Mouse (Mus musculus) CH12.LX (cell line): ENCODE results near the gene Plppr5. TPM values are rescaled to one million over a fixed set of nuclear protein-coding genes. Genes with fewer than 3 reads are reported as not detected.
A peak's percentile ranks its signal among the peaks of the same experiment; 100 is the strongest.

Experiments used
- DNase-seq: peaks from one replicate; pipeline ENCODE4 v3.0.0-alpha.2; 2013; ENCODE audit errors: extremely low read depth
- H3K27ac ChIP-seq: 2 replicates; pipeline ENCODE4 v1.5.1; 2012; ENCODE audit warnings: low read depth, mild to moderate bottlenecking, control low read depth, moderate library complexity; ENCODE audit not compliant: insufficient read depth
- H3K27me3 ChIP-seq: replicated peaks from 2 replicates; pipeline ENCODE3; 2012; ENCODE audit warnings: inconsistent platforms
- H3K36me3 ChIP-seq, 2 experiments: replicated peaks in 1 of 2; 2 replicates each; pipeline versions ENCODE3 to v1.6.1; 2012; ENCODE audit warnings: inconsistent platforms in 1 of 2, low read length in 1 of 2, mild to moderate bottlenecking in 1 of 2, mixed read lengths in 1 of 2, moderate library complexity in 1 of 2; ENCODE audit not compliant: control insufficient read depth in 1 of 2, insufficient read depth in 1 of 2
- H3K4me1 ChIP-seq, 2 experiments: 2 replicates each; pipeline ENCODE4 v1.6.1; 2012; ENCODE audit warnings: inconsistent platforms in 1 of 2, moderate library complexity in 1 of 2; ENCODE audit not compliant: insufficient read depth in 2 of 2, control insufficient read depth in 1 of 2
- H3K4me2 ChIP-seq: 2 replicates; pipeline ENCODE4 v1.6.1; 2012; ENCODE audit warnings: low read depth, mild to moderate bottlenecking, control low read depth; ENCODE audit not compliant: poor library complexity, insufficient read depth, severe bottlenecking
- H3K4me3 ChIP-seq, 3 experiments: fragments of 150-350 bp in 1 of 3; sonication (generic) in 1 of 3; replicated peaks in 1 of 3; 2 replicates each; pipeline versions ENCODE3 to v1.5.1; 2011 to 2012; ENCODE audit warnings: low read depth in 2 of 3, low read length in 2 of 3, mild to moderate bottlenecking in 2 of 3, moderate library complexity in 2 of 3, control low read depth in 1 of 3, improper control_type of control experiment in 1 of 3, inconsistent platforms in 1 of 3, mixed read lengths in 1 of 3; ENCODE audit not compliant: poor library complexity in 1 of 3
- H3K79me2 ChIP-seq: replicated peaks from 2 replicates; pipeline ENCODE4 v1.6.1; 2012; ENCODE audit warnings: mild to moderate bottlenecking, moderate library complexity; ENCODE audit not compliant: control insufficient read depth, poor library complexity, insufficient read depth, severe bottlenecking; ENCODE audit errors: extremely low read depth
- H3K9ac ChIP-seq: 2 replicates; pipeline ENCODE4 v1.6.1; 2012; ENCODE audit warnings: low read depth, mild to moderate bottlenecking, control low read depth, moderate library complexity; ENCODE audit not compliant: insufficient read depth
- H3K9me3 ChIP-seq: replicated peaks from 2 replicates; pipeline ENCODE3; 2012; ENCODE audit warnings: low read length, inconsistent platforms, mixed read lengths
- BHLHE40 ChIP-seq: IDR thresholded peaks from 2 replicates; pipeline ENCODE4 v1.6.1; 2011; ENCODE audit warnings: mild to moderate bottlenecking, low read depth, low read length, improper control_type of control experiment
- CHD2 ChIP-seq: IDR thresholded peaks from 2 replicates; pipeline ENCODE4 v1.6.1; 2011; ENCODE audit warnings: low read length, improper control_type of control experiment
- CTCF ChIP-seq, 2 experiments: IDR thresholded peaks in 1 of 2; conservative IDR thresholded peaks in 1 of 2; 2 replicates each; pipeline ENCODE4 v1.5.1; 2011 to 2012; ENCODE audit warnings: low read depth in 2 of 2, low read length in 2 of 2, improper control_type of control experiment in 1 of 2, inconsistent platforms in 1 of 2, mild to moderate bottlenecking in 1 of 2, moderate library complexity in 1 of 2
- E2F4 ChIP-seq: IDR thresholded peaks from 2 replicates; pipeline ENCODE4 v1.6.1; 2011; ENCODE audit warnings: low read depth, low read length, improper control_type of control experiment; ENCODE audit not compliant: insufficient replicate concordance
- EP300 ChIP-seq: IDR thresholded peaks from 2 replicates; pipeline ENCODE4 v1.6.1; 2011; ENCODE audit warnings: low read length, improper control_type of control experiment
- ETS1 ChIP-seq: conservative IDR thresholded peaks from 2 replicates; pipeline ENCODE4 v1.6.1; 2012; ENCODE audit warnings: low read depth, mild to moderate bottlenecking, inconsistent platforms, low read length, improper control_type of control experiment, moderate library complexity
- GABPA ChIP-seq: IDR thresholded peaks from 2 replicates; pipeline ENCODE4 v1.6.1; 2012; ENCODE audit warnings: low read depth, low read length, improper control_type of control experiment, inconsistent platforms; ENCODE audit not compliant: insufficient replicate concordance
- KAT2A ChIP-seq: IDR thresholded peaks from 2 replicates; pipeline ENCODE4 v1.6.1; 2012; ENCODE audit warnings: low read length, improper control_type of control experiment, inconsistent platforms; ENCODE audit not compliant: insufficient replicate concordance
- MEF2A ChIP-seq: IDR thresholded peaks from 2 replicates; pipeline ENCODE4 v1.6.1; 2014; ENCODE audit warnings: low read depth, mild to moderate bottlenecking, inconsistent platforms, low read length, improper control_type of control experiment, borderline replicate concordance
- MYC ChIP-seq: IDR thresholded peaks from 2 replicates; pipeline ENCODE4 v1.6.1; 2011; ENCODE audit warnings: low read depth, mild to moderate bottlenecking, improper control_type of control experiment, low read length
- NELFE ChIP-seq: IDR thresholded peaks from 2 replicates; pipeline ENCODE4 v1.6.1; 2011; ENCODE audit warnings: low read depth, low read length, improper control_type of control experiment
- RAD21 ChIP-seq: IDR thresholded peaks from 2 replicates; pipeline ENCODE4 v1.6.1; 2011; ENCODE audit warnings: low read depth, mild to moderate bottlenecking, low read length, improper control_type of control experiment, moderate library complexity
- RCOR1 ChIP-seq: conservative IDR thresholded peaks from 2 replicates; pipeline ENCODE4 v1.6.1; 2012; ENCODE audit warnings: low read depth, mild to moderate bottlenecking, inconsistent platforms, low read length, improper control_type of control experiment
- SIN3A ChIP-seq: IDR thresholded peaks from 2 replicates; pipeline ENCODE4 v1.6.1; 2012; ENCODE audit warnings: low read length, improper control_type of control experiment, inconsistent platforms
- SMC3 ChIP-seq: IDR thresholded peaks from 2 replicates; pipeline ENCODE4 v1.6.1; 2011; ENCODE audit warnings: low read depth, low read length, improper control_type of control experiment
- TBP ChIP-seq: conservative IDR thresholded peaks from 2 replicates; pipeline ENCODE4 v1.6.1; 2011; ENCODE audit warnings: low read depth, low read length, improper control_type of control experiment
- TCF12 ChIP-seq: IDR thresholded peaks from 2 replicates; pipeline ENCODE4 v1.6.1; 2014; ENCODE audit warnings: low read depth, mild to moderate bottlenecking, inconsistent platforms, low read length, improper control_type of control experiment
- UBTF ChIP-seq: IDR thresholded peaks from 2 replicates; pipeline ENCODE4 v1.6.1; 2012; ENCODE audit warnings: low read depth, mild to moderate bottlenecking, inconsistent platforms, low read length, improper control_type of control experiment, moderate library complexity
- ZNF384 ChIP-seq: IDR thresholded peaks from 2 replicates; pipeline ENCODE4 v1.6.1; 2012; ENCODE audit warnings: low read depth, low read length, improper control_type of control experiment, inconsistent platforms
- dilution Hi-C: fragments of 300-500 bp; cut with MboI; formaldehyde crosslinking; loops from 2 replicates; pipeline ENCODE4 v1.14.3; 2020; ENCODE audit warnings: low sequenced_read_pairs; ENCODE audit not compliant: extremely low pct_unique_long_range_greater_than_20kb, extremely low pct_ligation_motif_present
- in situ Hi-C: fragments of 300-500 bp; cut with MboI; formaldehyde crosslinking; loops from 3 replicates; pipeline ENCODE4 v1.14.3; 2019; ENCODE audit warnings: low sequenced_read_pairs, low pct_ligation_motif_present, low pct_unique_long_range_greater_than_20kb, mixed read lengths
- polyA plus RNA-seq: library from polyadenylated mRNA; unstranded; fragments of >175 nt; gene quantifications from 2 replicates; pipeline ENCODE4 v1.2.1, GENCODE M21; 2012; ENCODE audit warnings: low read depth; ENCODE audit not compliant: insufficient read length
- total RNA-seq, 2 experiments: library from RNA; depleted of rRNA; stranded (reverse); fragments of 300-350 nt in 1 of 2; fragments of >200 nt in 1 of 2; gene quantifications; 2 replicates each; pipeline ENCODE4 v1.2.3; 2012 to 2014

Gene Plppr5
- total and polyA plus RNA-seq, 3 experiments, result not detected

- Histone ChIP-seq H3K4me3 (no peak overlapping the region), H3K27me3 (no peaks in the 10 kb centered on the region), H3K36me3 (no peaks in the 10 kb centered on the region), H3K4me1 (no peaks in the 10 kb centered on the region), H3K4me2 (no peak overlapping the region), H3K79me2 (no peaks in the 10 kb centered on the region), H3K9me3 (no peaks in the 10 kb centered on the region), H3K27ac (no peak overlapping the region), H3K9ac (no peak overlapping the region)
- peak; percentile 44 for DNase-seq
- TF ChIP-seq E2F4 (no peak), CTCF (conservative IDR thresholded peaks at IDR 0.05 in 1 of 2, IDR thresholded peaks at IDR 0.05 in 1 of 2; ENCODE audit: low read depth in 2 of 2, low read length in 2 of 2) (peak in 1 of 2 experiments; percentile 57; a peak in 2 of 4 replicates), GABPA (no peak), SMC3 (peak; percentile 40), BHLHE40 (no peak), UBTF (no peak), EP300 (no peak), RAD21 (peak; percentile 43), RCOR1 (no peak)
- in situ Hi-C loops (no loop called here), dilution Hi-C loops (no loop called here)
Measured at GRCm38 (mm10) chr3:117728136-117728535, 153.5 kb downstream of the Plppr5 start.

- in situ Hi-C loops (no loop called here), dilution Hi-C loops (no loop called here)
- Histone ChIP-seq H3K9me3 (no peaks in the 10 kb centered on the region), H3K27me3 (no peaks in the 10 kb centered on the region), H3K4me3 (no peak overlapping the region), H3K36me3 (no peaks in the 10 kb centered on the region), H3K4me1 (no peaks in the 10 kb centered on the region), H3K4me2 (no peak overlapping the region), H3K27ac (no peak overlapping the region), H3K79me2 (no peaks in the 10 kb centered on the region)
- DNase-seq, result no peak
- TF ChIP-seq KAT2A, result no peak
- no peak for TF ChIP-seq SIN3A
- no peak for TF ChIP-seq MYC
- no peak for TF ChIP-seq UBTF
- no peak for TF ChIP-seq ZNF384
- TF ChIP-seq TBP, result no peak
- TF ChIP-seq EP300, result no peak
- TF ChIP-seq CHD2, result no peak
- TF ChIP-seq TCF12, result no peak
- no peak for TF ChIP-seq ETS1
- no peak for TF ChIP-seq BHLHE40
- no peak for TF ChIP-seq E2F4
- no peak for TF ChIP-seq MEF2A
- no peak for TF ChIP-seq NELFE
- TF ChIP-seq, all 38 proteins: peak for 0
- H3K9ac ChIP-seq, result no peak overlapping the region
Measured at GRCm38 (mm10) chr3:117729121-117730072, 154.8 kb downstream of the Plppr5 start.
